Mouse (Mus musculus) frontal cortex, postnatal 36 days (tissue): ENCODE measurements at regions not wholly inside any gene's neighbourhood (a gene's known extent, or its start where the extent isn't known, plus 50 kb on each side); places are given as distances from the start of the nearest gene placed in this dataset.
"Not testable (repeated sequence)": the region's sequence is repeated elsewhere in the genome, so short reads cannot be mapped to it uniquely, and the experiment has no call there.

ENCODE experiments used
- DNase-seq, 2 experiments: peaks; one replicate each; pipeline ENCODE4 v3.0.0; 2022; ENCODE audit warnings: low spot score in 2 of 2

- DNase-seq = no peak
Measured at GRCm38 (mm10) chr6:75089971-75090370, 1407.6 kb downstream of the Gm9008 start.

GRCm38 (mm10) chr6:75067758-75068157, 1429.8 kb downstream of the Gm9008 start:
- DNase-seq = no peak

- peak in 1 of 2 experiments; percentile 1 for DNase-seq
Measured at GRCm38 (mm10) chr6:75042336-75043010, 1455.1 kb downstream of the Gm9008 start.

- no peak for DNase-seq
Measured at GRCm38 (mm10) chr6:75039451-75039850, 1458.1 kb downstream of the Gm9008 start.

GRCm38 (mm10) chr6:75037179-75037578, 1460.4 kb downstream of the Gm9008 start:
- DNase-seq = not testable (repeated sequence)
